Mouse (Mus musculus): ENCODE results near the gene Ap3b1.

GRCm38 (mm10) chr13:94464221-94464620 lies 105.5 kb downstream of the Ap3b1 start:
- TF ChIP-seq CTCF (IDR thresholded peaks at IDR 0.05; ENCODE audit: borderline replicate concordance, extremely low read depth, insufficient read depth, insufficient read length): no peak
- TF ChIP-seq POLR2A (IDR thresholded peaks at IDR 0.05; ENCODE audit: borderline replicate concordance, extremely low read depth, insufficient read depth, insufficient read length, poor library complexity, severe bottlenecking): no peak
